Mouse (Mus musculus): ENCODE measurements around the gene Dad1. TPM values are rescaled to one million over a fixed set of nuclear protein-coding genes. Genes with fewer than 3 reads are reported as not detected.
A peak's percentile ranks its signal among the peaks of the same experiment; 100 is the strongest.

The Dad1 gene
- polyA plus RNA-seq, 1 experiment, result 573 TPM

GRCm38 (mm10) chr14:54265951-54266350 lies 12.0 kb upstream of the Dad1 start:
- TF ChIP-seq CTCF (IDR thresholded peaks at IDR 0.05; ENCODE audit: insufficient read depth, low read length) (no peak), POLR2A (IDR thresholded peaks at IDR 0.05; ENCODE audit: borderline replicate concordance, extremely low read depth, low read depth, low read length) (no peak)
- no peaks in the 10 kb centered on the region for H3K4me1 ChIP-seq (ENCODE audit: control insufficient read depth, insufficient read depth, low read length)
- no peak for DNase-seq
- H3K4me3 ChIP-seq (replicated peaks; ENCODE audit: extremely low read depth, low read depth, low read length), result no peak overlapping the region
- WGBS, result 79% methylated on average over 6 of the region's 6 CpGs

- DNase-seq, result no peak
- Histone ChIP-seq H3K4me3 (replicated peaks; ENCODE audit: extremely low read depth, low read depth, low read length) (no peak overlapping the region), H3K4me1 (ENCODE audit: control insufficient read depth, insufficient read depth, low read length) (peaks cover 6% of the 10 kb centered on the region; the same call in 1 of the 2 replicates)
- 70% methylated on average over 10 of the region's 10 CpGs for WGBS
- TF ChIP-seq POLR2A (IDR thresholded peaks at IDR 0.05; ENCODE audit: borderline replicate concordance, extremely low read depth, low read depth, low read length), result no peak
- TF ChIP-seq CTCF (IDR thresholded peaks at IDR 0.05; ENCODE audit: insufficient read depth, low read length), result no peak
Observed at GRCm38 (mm10) chr14:54265093-54265492, 11.2 kb upstream of the Dad1 start.

- no peak for DNase-seq
- 94% methylated on average over 7 of the region's 7 CpGs for WGBS
- H3K4me3 ChIP-seq (replicated peaks; ENCODE audit: extremely low read depth, low read depth, low read length), result no peak overlapping the region
- no peak for TF ChIP-seq CTCF (IDR thresholded peaks at IDR 0.05; ENCODE audit: insufficient read depth, low read length)
- no peak for TF ChIP-seq POLR2A (IDR thresholded peaks at IDR 0.05; ENCODE audit: borderline replicate concordance, extremely low read depth, low read depth, low read length)
- peaks cover 11% of the 10 kb centered on the region for H3K4me1 ChIP-seq (ENCODE audit: control insufficient read depth, insufficient read depth, low read length)
Observed at GRCm38 (mm10) chr14:54264231-54264630, 10.3 kb upstream of the Dad1 start.

- DNase-seq, result no peak
- TF ChIP-seq CTCF (IDR thresholded peaks at IDR 0.05; ENCODE audit: insufficient read depth, low read length) (no peak), POLR2A (IDR thresholded peaks at IDR 0.05; ENCODE audit: borderline replicate concordance, extremely low read depth, low read depth, low read length) (no peak)
- WGBS, result 94% methylated on average over 6 of the region's 6 CpGs
- Histone ChIP-seq H3K4me3 (replicated peaks; ENCODE audit: extremely low read depth, low read depth, low read length) (no peak overlapping the region), H3K4me1 (ENCODE audit: control insufficient read depth, insufficient read depth, low read length) (peaks cover 11% of the 10 kb centered on the region)
Observed at GRCm38 (mm10) chr14:54263099-54263498, 9.2 kb upstream of the Dad1 start.

- TF ChIP-seq CTCF (IDR thresholded peaks at IDR 0.05; ENCODE audit: insufficient read depth, low read length) (no peak), POLR2A (IDR thresholded peaks at IDR 0.05; ENCODE audit: borderline replicate concordance, extremely low read depth, low read depth, low read length) (no peak)
- Histone ChIP-seq H3K4me1 (ENCODE audit: control insufficient read depth, insufficient read depth, low read length) (peaks cover 11% of the 10 kb centered on the region), H3K4me3 (replicated peaks; ENCODE audit: extremely low read depth, low read depth, low read length) (no peak overlapping the region)
- 96% methylated on average over 8 of the region's 8 CpGs for WGBS
- no peak for DNase-seq
Observed at GRCm38 (mm10) chr14:54262622-54263021, 8.7 kb upstream of the Dad1 start.

GRCm38 (mm10) chr14:54261386-54261785 lies 7.5 kb upstream of the Dad1 start:
- Histone ChIP-seq H3K4me3 (replicated peaks; ENCODE audit: extremely low read depth, low read depth, low read length) (no peak overlapping the region), H3K4me1 (ENCODE audit: control insufficient read depth, insufficient read depth, low read length) (peaks cover 11% of the 10 kb centered on the region)
- 95% methylated on average over 2 of the region's 2 CpGs for WGBS
- no peak for TF ChIP-seq CTCF (IDR thresholded peaks at IDR 0.05; ENCODE audit: insufficient read depth, low read length)
- TF ChIP-seq POLR2A (IDR thresholded peaks at IDR 0.05; ENCODE audit: borderline replicate concordance, extremely low read depth, low read depth, low read length), result no peak
- DNase-seq, result no peak

GRCm38 (mm10) chr14:54260196-54260595 lies 6.3 kb upstream of the Dad1 start:
- peaks cover 11% of the 10 kb centered on the region for H3K4me1 ChIP-seq (ENCODE audit: control insufficient read depth, insufficient read depth, low read length)
- no peak overlapping the region for H3K4me3 ChIP-seq (replicated peaks; ENCODE audit: extremely low read depth, low read depth, low read length)
- WGBS, result 51% methylated on average over 2 of the region's 2 CpGs
- TF ChIP-seq POLR2A (IDR thresholded peaks at IDR 0.05; ENCODE audit: borderline replicate concordance, extremely low read depth, low read depth, low read length), result no peak
- DNase-seq, result no peak

GRCm38 (mm10) chr14:54259722-54260085 lies 5.8 kb upstream of the Dad1 start:
- H3K4me3 ChIP-seq (replicated peaks; ENCODE audit: extremely low read depth, low read depth, low read length), result peak overlapping the region; percentile 85
- H3K4me1 ChIP-seq (ENCODE audit: control insufficient read depth, insufficient read depth, low read length), result peaks cover 11% of the 10 kb centered on the region
- 12% methylated on average over 8 of the region's 8 CpGs for WGBS
- no peak for TF ChIP-seq POLR2A (IDR thresholded peaks at IDR 0.05; ENCODE audit: borderline replicate concordance, extremely low read depth, low read depth, low read length)
- no peak for TF ChIP-seq CTCF (IDR thresholded peaks at IDR 0.05; ENCODE audit: insufficient read depth, low read length)
- DNase-seq, result no peak

- TF ChIP-seq CTCF (IDR thresholded peaks at IDR 0.05; ENCODE audit: insufficient read depth, low read length), result no peak
- peak; percentile 83; the same call in 1 of the 2 replicates for TF ChIP-seq POLR2A (IDR thresholded peaks at IDR 0.05; ENCODE audit: borderline replicate concordance, extremely low read depth, low read depth, low read length)
- DNase-seq, result peak; percentile 96
- H3K4me3 ChIP-seq (replicated peaks; ENCODE audit: extremely low read depth, low read depth, low read length), result peak overlapping the region; percentile 85
- peaks cover 11% of the 10 kb centered on the region for H3K4me1 ChIP-seq (ENCODE audit: control insufficient read depth, insufficient read depth, low read length)
- under 1% methylated on average over 35 of the region's 35 CpGs for WGBS
Observed at GRCm38 (mm10) chr14:54259003-54259721, 5.3 kb upstream of the Dad1 start.

GRCm38 (mm10) chr14:54258131-54258670 lies 4.3 kb upstream of the Dad1 start:
- WGBS, result 51% methylated on average over 7 of the region's 7 CpGs
- no peak for TF ChIP-seq CTCF (IDR thresholded peaks at IDR 0.05; ENCODE audit: insufficient read depth, low read length)
- TF ChIP-seq POLR2A (IDR thresholded peaks at IDR 0.05; ENCODE audit: borderline replicate concordance, extremely low read depth, low read depth, low read length), result no peak
- Histone ChIP-seq H3K4me1 (ENCODE audit: control insufficient read depth, insufficient read depth, low read length) (peaks cover 11% of the 10 kb centered on the region), H3K4me3 (replicated peaks; ENCODE audit: extremely low read depth, low read depth, low read length) (no peak overlapping the region)
- no peak for DNase-seq

Data from lung, adult 2 months (tissue).